Mouse (Mus musculus) spleen, embryonic (tissue): ENCODE measurements around the gene D630039A03Rik.

Source experiments
- CTCF ChIA-PET: fragments of 350-600 bp; sonication (Branson Sonifier 250); formaldehyde crosslinking; loops from one replicate; lab custom pipeline; 2022; lab: Charles Lee

D630039A03Rik gene

GRCm38 (mm10) chr4:57889773-57890172, 26.3 kb downstream of the D630039A03Rik start:
- CTCF ChIA-PET: interaction anchor here (0.6 kb wide), 1 partner anchor 23 kb away, joined by 3 read pairs; no protein-coding TSS in a partner anchor

GRCm38 (mm10) chr4:57888978-57889377, 27.1 kb downstream of the D630039A03Rik start:
- CTCF ChIA-PET: interaction anchor here (0.5 to 0.6 kb wide), 2 partner anchors 22 to 76 kb away, joined by 3 to 4 read pairs; no protein-coding TSS in a partner anchor

DNA sequence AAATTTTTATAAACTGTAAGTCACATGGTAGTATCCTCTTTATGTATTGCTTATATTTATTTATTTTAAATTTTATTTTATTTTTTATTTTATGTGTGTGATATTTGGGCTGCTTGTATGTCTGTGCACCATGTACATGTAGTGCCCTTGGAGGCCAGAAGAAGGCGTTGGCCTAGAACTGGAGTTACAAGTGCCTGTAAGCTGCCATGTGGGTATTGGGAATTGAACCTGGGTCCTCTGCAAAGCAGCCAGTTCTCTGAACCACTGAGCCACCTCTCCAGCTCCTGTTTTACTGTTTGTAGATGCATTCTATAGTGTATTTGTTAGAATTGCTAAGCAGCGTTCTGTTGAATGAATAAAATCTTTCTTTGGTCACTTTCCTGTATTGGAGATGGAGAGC, 27.9 kb downstream of the D630039A03Rik start:
- CTCF ChIA-PET: interaction anchor here (0.5 kb wide), 1 partner anchor 75 kb away, joined by 4 read pairs; no protein-coding TSS in a partner anchor

DNA sequence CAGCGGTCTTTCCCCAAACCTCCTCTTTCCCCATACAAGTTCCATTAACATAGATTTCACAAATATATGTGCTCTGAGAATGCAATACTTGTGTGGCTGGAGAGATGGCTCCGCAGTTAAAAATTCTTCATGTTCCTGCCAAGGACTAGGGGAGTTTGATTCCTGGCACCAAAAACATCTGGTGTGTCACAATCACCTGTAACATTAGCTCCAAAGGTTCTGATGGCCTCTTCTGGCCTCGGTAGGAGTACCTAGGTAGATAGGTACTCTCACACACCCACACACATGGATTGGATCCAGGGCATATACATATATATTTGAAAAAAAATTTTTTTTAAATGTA, 29.2 kb downstream of the D630039A03Rik start:
- CTCF ChIA-PET: interaction anchor here (0.7 kb wide), 2 partner anchors 14 to 212 kb away, joined by 4 to 5 read pairs; no protein-coding TSS in a partner anchor

GRCm38 (mm10) chr4:57886066-57886887, 29.8 kb downstream of the D630039A03Rik start:
- CTCF ChIA-PET: interaction anchor here (0.7 kb wide), 1 partner anchor 15 kb away, joined by 4 read pairs; no protein-coding TSS in a partner anchor

GRCm38 (mm10) chr4:57885186-57885585, 30.9 kb downstream of the D630039A03Rik start:
- CTCF ChIA-PET: no interaction called here

- CTCF ChIA-PET: no interaction called here
Measured at GRCm38 (mm10) chr4:57884511-57884910, 31.6 kb downstream of the D630039A03Rik start.

GRCm38 (mm10) chr4:57883520-57884421, 32.3 kb downstream of the D630039A03Rik start:
- CTCF ChIA-PET: interaction anchor here (0.7 kb wide), 1 partner anchor 70 kb away, joined by 3 read pairs; no protein-coding TSS in a partner anchor

DNA sequence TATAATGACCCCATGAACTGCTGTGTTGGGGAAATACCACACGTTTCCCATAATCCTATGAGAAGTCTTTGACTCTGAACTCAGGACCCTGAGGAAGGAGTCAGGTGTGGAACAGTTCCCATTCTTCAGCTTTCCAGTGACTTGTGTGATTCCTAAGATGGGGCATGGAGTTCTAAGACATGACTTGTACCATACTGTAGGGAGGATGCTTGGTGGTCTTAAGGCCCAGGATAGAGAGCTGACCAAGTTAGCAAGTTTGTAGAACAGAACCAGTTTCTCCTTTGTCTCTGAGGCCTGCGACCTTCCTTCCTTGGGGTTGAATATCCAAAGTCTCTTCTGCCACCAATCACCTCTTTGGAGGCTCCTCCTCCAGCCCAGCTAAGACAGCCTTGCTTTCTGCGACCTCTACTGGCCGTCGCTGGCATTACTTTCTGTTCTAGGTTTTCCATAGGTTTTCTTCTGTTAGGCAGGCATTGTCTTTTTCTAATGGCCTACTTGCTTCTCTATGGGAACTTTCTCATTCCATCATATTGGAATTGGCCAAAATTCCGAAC, 36.2 kb downstream of the D630039A03Rik start:
- CTCF ChIA-PET: interaction anchor here (0.5 to 1.0 kb wide), 3 partner anchors 90 to 474 kb away, joined by 4 to 17 read pairs (median 5); no protein-coding TSS in a partner anchor

- CTCF ChIA-PET: interaction anchor here (1.0 kb wide), 2 partner anchors 90 to 206 kb away, joined by 4 to 5 read pairs; no protein-coding TSS in a partner anchor
Measured at GRCm38 (mm10) chr4:57879137-57879536, 37.0 kb downstream of the D630039A03Rik start.

GRCm38 (mm10) chr4:57867454-57867853, 48.6 kb downstream of the D630039A03Rik start:
- CTCF ChIA-PET: interaction anchor here (0.6 to 0.8 kb wide), 2 partner anchors 27 to 36 kb away, joined by 3 to 5 read pairs; no protein-coding TSS in a partner anchor

DNA sequence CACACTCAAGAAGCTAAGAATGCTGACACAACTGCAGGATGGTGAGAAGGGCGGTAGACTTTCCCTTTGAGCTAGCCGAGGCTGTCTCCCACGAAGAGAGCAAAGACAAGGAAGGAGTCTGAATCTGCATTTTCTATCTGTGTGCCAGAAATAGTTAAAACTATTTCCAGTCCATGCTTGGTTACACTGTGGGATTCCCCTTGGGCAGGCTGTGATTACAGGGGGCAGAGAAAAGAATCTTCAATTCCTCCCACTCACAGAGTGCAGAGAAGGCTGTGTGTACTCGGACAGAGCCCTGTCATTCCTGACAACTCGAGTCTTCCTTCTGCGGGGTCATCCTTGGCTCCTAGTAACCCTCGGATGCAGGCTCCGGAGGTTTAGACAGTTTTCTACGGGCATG, 49.1 kb downstream of the D630039A03Rik start:
- CTCF ChIA-PET: interaction anchor here (0.7 kb wide), 1 partner anchor 22 kb away, joined by 3 read pairs; no protein-coding TSS in a partner anchor

DNA sequence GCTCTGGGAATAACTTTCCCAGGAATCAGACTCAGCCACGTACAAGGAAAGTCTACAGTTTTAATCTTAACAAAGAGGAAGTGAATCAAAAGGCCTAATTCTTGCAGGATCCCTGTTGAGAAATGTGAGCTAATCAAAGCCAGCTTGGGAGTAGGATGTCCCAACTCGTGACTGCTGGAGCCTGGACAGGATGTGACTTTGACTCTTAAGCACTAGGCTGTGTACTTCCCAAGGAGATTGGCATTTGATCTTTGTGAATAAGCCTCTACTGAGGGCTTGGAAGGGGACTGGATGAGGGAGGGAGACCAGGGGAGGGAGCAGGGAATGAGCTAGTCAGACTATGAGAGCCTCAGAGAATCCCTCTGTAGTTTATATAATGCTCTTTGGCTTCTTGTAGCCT, 50.0 kb downstream of the D630039A03Rik start:
- CTCF ChIA-PET: interaction anchor here (0.7 kb wide), 1 partner anchor 23 kb away, joined by 3 read pairs; no protein-coding TSS in a partner anchor

DNA sequence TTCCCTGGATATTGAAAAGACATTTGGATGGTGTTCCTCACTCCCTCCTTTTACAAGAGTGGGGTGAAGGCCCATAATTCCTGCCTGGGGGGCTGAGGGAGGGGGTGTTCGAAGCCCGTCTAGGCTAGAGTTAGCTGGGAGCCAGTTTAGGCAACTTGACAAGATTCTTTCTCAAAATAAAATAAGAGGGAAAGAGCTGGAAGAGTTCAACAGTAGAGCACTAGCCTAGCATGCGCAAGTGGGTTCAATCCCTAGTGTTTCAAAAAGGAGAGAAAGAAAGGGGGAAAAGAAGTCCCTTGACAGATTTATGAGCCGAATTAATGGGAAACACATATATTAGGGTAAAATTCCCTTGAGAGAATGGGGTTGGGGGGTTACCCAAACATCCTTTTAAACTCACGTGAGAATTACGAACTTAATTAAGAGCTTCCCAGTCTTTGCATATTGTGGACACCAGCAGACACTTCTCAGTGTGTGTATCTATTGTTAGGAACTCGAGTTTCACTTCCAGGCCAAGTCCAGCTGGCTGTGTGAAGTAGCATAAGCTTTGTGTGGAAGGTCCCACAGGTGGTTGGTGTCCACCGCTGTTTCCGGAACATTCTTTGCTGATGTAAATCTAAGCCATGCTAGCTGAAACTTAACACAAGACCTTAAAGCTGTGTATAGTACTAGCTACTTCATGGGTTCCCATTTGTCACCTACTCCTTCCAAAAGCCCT, 53.7 kb downstream of the D630039A03Rik start:
- CTCF ChIA-PET: interaction anchor here (1.2 to 1.5 kb wide), 2 partner anchors 9 to 10 kb away, joined by 3 to 5 read pairs; no protein-coding TSS in a partner anchor

- CTCF ChIA-PET: interaction anchor here (1.2 to 1.5 kb wide), 2 partner anchors 9 to 10 kb away, joined by 3 to 5 read pairs; no protein-coding TSS in a partner anchor
Measured at GRCm38 (mm10) chr4:57861856-57862255, 54.2 kb downstream of the D630039A03Rik start.

DNA sequence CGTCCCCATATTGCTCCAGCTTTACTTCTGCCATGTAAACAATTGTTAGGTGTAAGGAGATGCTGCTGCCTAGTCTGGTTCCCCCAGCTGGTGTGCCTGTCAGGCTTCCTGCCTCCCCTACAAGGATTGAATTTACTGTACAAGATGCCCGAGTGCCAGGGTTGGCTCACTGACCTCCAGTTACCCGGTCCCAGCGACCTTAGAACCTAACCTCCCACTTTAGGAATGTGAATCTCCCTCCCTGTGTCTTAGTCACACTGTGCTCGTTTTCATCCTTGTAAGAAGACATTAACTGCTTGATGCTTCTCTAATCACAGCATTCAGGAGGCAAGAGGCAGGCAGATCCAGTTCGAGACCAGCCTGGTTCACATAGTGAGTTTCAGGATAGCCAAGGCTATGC, 54.9 kb downstream of the D630039A03Rik start:
- CTCF ChIA-PET: no interaction called here

DNA sequence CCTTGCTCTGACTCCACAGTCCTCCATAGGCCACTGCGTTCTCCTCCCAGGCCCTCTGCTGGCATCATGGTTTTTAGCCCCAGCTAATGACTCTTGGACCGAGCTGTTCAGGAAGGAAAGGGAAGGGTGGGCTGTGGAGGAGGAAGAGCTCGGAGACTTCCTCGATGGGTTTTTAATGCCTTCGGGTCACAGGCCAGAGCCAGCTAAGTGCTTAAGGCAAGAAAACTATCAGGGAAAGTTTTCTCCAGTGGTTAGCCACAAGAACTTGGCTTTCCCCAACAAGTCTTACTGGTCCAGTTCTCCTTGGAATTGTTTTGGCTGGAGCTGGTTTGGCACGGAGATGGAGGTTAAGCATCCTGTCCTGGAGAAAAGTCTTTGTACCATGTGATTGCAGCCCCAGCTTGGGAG, 55.9 kb downstream of the D630039A03Rik start:
- CTCF ChIA-PET: interaction anchor here (0.7 kb wide), 2 partner anchors 30 to 116 kb away, joined by 4 to 5 read pairs; no protein-coding TSS in a partner anchor
